Mouse (Mus musculus): ENCODE data around the gene Fam173b.

The Fam173b gene

GRCm38 (mm10) chr15:31611976-31612375, 10.3 kb downstream of the Fam173b start:
- POLR2A ChIA-PET: interaction anchor here in 2 of 4 experiments (0.5 to 2.8 kb wide), 4 partner anchors 10 to 158 kb away, joined by 3 to 10 read pairs (median 6); partner anchors contain the start of genes Cct5 (in 2 of the 2) and Fam173b (in 2 of the 2)
- CTCF ChIA-PET: no interaction called here

DNA sequence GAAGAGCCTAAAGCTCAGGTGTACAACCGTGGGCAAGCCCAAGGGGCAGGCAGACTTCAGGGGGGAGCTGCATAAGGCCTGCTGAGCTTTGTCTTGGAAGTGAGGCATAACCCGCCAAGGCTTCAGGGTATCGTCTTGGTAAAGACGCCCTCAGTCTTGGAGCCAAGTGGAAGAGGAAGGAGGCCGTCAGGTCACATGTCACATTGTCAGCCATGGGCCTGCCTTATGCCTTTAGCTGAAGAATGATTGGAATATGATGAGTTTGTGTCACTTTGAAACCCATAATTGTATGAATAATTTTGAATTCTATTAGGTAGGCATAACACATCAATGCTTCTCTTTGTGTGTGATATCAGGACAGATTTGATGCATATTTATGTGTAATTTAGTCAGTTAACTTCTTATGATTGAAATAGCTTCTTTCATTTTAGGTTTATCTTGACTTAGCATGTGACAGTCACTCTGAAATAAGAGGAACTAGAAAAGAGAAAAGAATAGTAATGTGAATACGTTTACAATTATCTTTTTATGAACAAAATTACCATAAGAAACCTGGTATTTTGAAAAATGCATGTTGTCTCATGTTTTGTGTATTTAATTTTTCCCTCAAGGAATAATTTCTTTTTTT, 12.3 kb downstream of the Fam173b start:
- ChIA-PET POLR2A (interaction anchor here in 2 of 4 experiments (1.0 to 5.4 kb wide), 4 partner anchors 11 to 20 kb away, joined by 3 to 34 read pairs (median 4); partner anchors contain the start of genes Cct5 (in 2 of the 2) and Fam173b (in 2 of the 2)), CTCF (no interaction called here)

- ChIA-PET CTCF (no interaction called here), POLR2A (interaction anchor here in 3 of 4 experiments (1.0 to 5.4 kb wide), 6 partner anchors 11 to 20 kb away, joined by 3 to 34 read pairs (median 4); partner anchors contain the start of genes Cct5 (in 3 of the 3) and Fam173b (in 3 of the 3))
These were observed 13.0 kb downstream of the Fam173b start for GRCm38 (mm10) chr15:31614666-31615065.

DNA sequence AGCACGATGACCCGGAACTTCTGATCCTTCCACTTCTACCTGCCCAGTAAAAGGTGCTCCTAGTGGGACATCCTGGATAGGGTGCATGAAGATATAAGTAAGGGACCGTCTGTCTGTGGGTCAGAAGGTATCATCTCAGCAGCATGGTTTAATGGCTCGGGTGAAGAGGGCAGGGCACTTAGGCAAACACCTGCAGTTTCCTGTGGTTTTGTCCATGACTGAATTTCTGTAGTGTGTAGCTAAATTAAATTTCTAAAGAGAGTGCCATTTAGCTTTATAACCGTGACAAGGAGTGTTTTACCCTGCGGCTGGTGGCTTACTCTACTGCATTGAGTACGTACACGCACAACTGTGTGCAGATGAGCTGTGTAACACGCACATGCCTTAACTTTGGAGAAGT, 15.6 kb downstream of the Fam173b start:
- ChIA-PET POLR2A (interaction anchor here in 2 of 4 experiments (0.9 to 5.4 kb wide), 3 partner anchors 15 to 24 kb away, joined by 3 to 34 read pairs (median 9); partner anchors contain the start of genes Cct5 (in 2 of the 2) and Fam173b (in 2 of the 2)), CTCF (no interaction called here)

GRCm38 (mm10) chr15:31619521-31619920, 17.9 kb downstream of the Fam173b start:
- ChIA-PET POLR2A (interaction anchor here in 1 of 4 experiments (1.3 kb wide), 1 partner anchor 18 kb away, joined by 10 read pairs; the partner anchor contains the start of genes Cct5 and Fam173b), CTCF (interaction anchor here in 2 of 4 experiments (0.6 kb wide), 2 partner anchors 838 to 1089 kb away, joined by 3 to 4 read pairs; no protein-coding TSS in a partner anchor)

GRCm38 (mm10) chr15:31627277-31628154, 25.9 kb downstream of the Fam173b start:
- POLR2A ChIA-PET: interaction anchor here in 3 of 4 experiments (0.6 to 2.0 kb wide), 5 partner anchors 26 to 752 kb away, joined by 3 to 11 read pairs (median 3); partner anchors contain the start of genes Cct5 (in 1 of the 3) and Fam173b (in 1 of the 3)
- CTCF ChIA-PET: no interaction called here

GRCm38 (mm10) chr15:31628180-31628579, 26.5 kb downstream of the Fam173b start:
- ChIA-PET CTCF (interaction anchor here in 1 of 4 experiments (0.6 kb wide), 1 partner anchor 28 kb away, joined by 3 read pairs; no protein-coding TSS in a partner anchor), POLR2A (interaction anchor here in 1 of 4 experiments (2.0 kb wide), 1 partner anchor 27 kb away, joined by 11 read pairs; the partner anchor contains the start of genes Cct5 and Fam173b)

DNA sequence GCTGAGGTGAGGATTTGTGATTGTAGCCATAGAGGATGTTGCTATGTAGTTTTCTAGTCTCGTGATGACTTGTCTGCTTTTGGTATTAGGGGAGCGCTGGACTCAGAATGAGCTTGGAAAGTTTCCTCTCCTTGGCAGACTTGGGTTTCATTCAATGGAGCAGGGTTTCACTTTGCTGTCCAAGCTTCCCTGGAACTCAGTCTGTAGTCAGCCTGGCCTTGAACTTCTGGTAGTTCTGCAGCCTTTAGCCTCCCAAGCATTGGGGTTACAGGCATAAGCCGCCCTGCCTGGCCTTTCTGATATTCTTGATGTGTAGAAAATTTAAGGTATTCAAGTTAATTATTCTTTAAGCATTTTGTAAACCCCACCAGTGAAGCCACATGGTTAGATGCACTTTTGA, 27.9 kb downstream of the Fam173b start:
- ChIA-PET CTCF (no interaction called here), POLR2A (interaction anchor here in 1 of 4 experiments (1.1 kb wide), 1 partner anchor 15 kb away, joined by 3 read pairs; no protein-coding TSS in a partner anchor)

DNA sequence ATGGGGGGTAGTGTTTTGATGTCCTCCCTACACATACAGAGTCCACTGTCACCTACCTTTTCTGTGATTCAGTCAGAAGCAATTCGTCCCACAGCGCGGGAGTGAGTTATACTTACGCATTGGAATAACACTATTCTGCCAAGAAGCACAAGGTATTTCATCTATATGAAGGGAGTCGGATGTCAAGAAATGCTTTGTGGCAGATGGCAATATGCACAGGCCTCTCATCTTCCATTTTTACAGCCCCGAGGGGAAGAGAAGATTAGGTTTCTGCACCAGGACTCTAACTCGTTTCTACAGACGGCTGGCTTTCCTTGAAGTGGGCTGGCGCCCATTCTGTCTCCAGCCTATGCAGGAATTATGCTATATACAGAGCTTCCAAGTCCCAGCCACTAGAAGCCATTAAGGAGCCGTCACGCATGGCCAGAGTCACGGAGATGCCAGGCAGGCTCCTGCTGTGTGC, 29.8 kb downstream of the Fam173b start:
- ChIA-PET POLR2A (no interaction called here), CTCF (no interaction called here)

- POLR2A ChIA-PET: no interaction called here
- CTCF ChIA-PET: interaction anchor here in 1 of 4 experiments (1.3 kb wide), 1 partner anchor 195 kb away, joined by 3 read pairs; no protein-coding TSS in a partner anchor
These were observed 30.8 kb downstream of the Fam173b start for GRCm38 (mm10) chr15:31632478-31632877.

GRCm38 (mm10) chr15:31634582-31634981, 32.9 kb downstream of the Fam173b start:
- ChIA-PET CTCF (no interaction called here), POLR2A (no interaction called here)

GRCm38 (mm10) chr15:31636091-31636595, 34.5 kb downstream of the Fam173b start:
- CTCF ChIA-PET: no interaction called here

DNA sequence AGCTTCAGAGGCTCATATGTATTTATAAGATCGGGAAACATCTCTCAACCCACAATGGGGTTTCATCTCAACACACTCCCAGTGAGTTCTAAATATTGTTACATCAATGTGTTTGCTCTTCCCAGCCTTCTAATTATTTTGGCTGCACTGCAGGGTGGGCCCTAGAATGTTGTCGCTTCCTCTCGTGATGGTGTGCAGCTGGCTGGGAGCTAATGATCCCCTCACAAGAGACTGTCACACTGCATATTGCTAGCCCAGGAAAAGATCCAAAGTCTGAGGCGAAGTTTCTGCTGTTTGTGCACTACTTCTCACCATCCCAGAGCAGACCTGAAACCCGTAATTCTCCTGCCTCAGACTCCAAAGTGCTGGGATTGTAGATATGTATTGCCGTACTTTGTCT, 45.6 kb downstream of the Fam173b start:
- POLR2A ChIA-PET: no interaction called here

More at GRCm38 (mm10) chr15:31636091-31636595, 34.5 kb downstream of the Fam173b start:
- POLR2A ChIA-PET: no interaction called here

GRCm38 (mm10) chr15:31647851-31648569, 46.4 kb downstream of the Fam173b start:
- ChIA-PET CTCF (no interaction called here), POLR2A (no interaction called here)

More for the DNA sequence above, 45.6 kb downstream of the Fam173b start:
- CTCF ChIA-PET: no interaction called here

DNA sequence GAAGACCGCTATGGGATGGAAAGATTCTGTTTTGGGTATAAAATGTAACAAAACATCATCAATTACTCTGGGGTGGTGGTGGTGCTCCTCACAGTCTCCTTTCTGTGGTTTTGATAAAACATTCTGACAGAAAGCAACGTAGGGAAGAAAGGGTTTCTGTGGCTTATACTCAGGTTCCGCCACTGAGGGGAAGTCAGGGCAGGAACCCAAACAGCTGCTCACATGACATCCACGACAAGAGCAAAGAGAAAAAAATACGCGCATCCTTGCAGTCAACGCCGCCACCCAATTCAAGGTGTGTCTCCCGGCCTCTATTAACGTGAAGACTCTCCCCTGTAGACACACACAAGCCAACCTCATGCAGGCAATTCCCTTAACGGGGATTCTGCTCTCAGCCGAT, 48.0 kb downstream of the Fam173b start:
- ChIA-PET POLR2A (no interaction called here), CTCF (no interaction called here)

DNA sequence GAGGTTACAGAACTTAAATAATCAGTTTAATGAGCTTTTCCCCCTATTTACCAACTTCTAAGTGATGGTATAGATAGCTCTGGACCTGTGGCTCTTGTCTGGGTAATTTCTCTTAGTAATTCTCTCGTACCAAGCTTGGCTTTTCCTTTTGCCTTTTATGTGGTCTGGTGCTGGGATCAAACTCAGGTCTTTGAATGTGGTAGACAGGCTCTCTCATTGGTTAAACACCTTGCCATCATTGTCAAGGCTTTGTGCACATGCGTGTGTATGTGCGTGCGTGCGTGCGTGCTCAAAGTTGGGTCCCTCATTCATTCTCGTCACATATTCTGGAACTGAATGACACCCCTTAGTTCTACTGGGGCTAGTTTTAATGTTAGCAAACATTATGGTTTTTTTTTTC, 49.2 kb downstream of the Fam173b start:
- POLR2A ChIA-PET: no interaction called here
- CTCF ChIA-PET: no interaction called here

DNA sequence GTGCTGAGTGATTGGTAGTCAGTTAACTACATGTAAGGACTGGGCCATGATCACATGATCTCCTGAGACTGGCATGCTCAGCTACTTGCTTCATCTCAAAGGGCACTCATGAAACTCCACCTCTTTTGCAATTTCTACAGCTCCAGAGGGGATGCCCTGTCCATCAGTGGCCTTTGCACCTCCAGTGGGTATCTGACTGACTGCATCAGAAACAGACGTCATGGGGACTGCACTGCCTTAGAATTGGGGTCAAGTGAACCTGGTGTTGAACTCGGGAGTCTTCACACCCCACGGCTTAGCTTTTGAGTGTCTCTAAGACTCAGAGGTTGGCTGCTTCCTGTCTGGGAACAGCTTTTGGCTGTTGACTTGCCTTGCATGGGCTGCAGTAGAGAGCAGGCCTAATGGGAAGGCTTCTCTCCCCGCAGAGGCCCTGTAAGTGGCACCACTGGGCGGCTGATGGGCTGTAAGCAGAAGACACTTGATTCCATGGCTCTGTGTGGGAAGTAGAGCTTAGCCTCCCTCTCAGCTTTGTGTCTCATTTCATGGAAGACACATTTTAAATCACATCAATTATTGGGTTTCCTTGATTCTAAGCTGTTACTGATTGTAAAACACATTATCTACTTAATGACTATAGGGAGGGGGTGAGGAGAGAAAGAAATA, 58.6 kb downstream of the Fam173b start:
- CTCF ChIA-PET: interaction anchor here in 1 of 4 experiments (0.6 kb wide), 1 partner anchor 340 kb away, joined by 3 read pairs; no protein-coding TSS in a partner anchor
- POLR2A ChIA-PET: interaction anchor here in 1 of 4 experiments (0.9 to 1.5 kb wide), 2 partner anchors 10 to 58 kb away, joined by 3 to 4 read pairs; no protein-coding TSS in a partner anchor

GRCm38 (mm10) chr15:31660844-31661243, 59.2 kb downstream of the Fam173b start:
- ChIA-PET POLR2A (no interaction called here), CTCF (interaction anchor here in 1 of 4 experiments (0.6 kb wide), 1 partner anchor 340 kb away, joined by 3 read pairs; no protein-coding TSS in a partner anchor)

Data from embryonic stem cell, embryonic (primary cell).